Mouse (Mus musculus) gastrocnemius, postnatal 25 days (tissue): ENCODE results near the gene Fam92b. TPM values are rescaled to one million over a fixed set of nuclear protein-coding genes. Genes with fewer than 3 reads are reported as not detected.

Experiments used
- DNase-seq: peaks from one replicate; pipeline ENCODE4 v3.0.0; 2022
- long read RNA-seq, 2 experiments: library from polyadenylated mRNA; stranded (forward); transcript quantifications; one replicate each; pipeline ENCODE4 v2.0.0; 2021
- total RNA-seq, 2 experiments: library from RNA; stranded (reverse); gene quantifications; 1 replicate in 1 of 2; 2 replicates in 1 of 2; pipeline ENCODE4 v1.2.3; 2021

The Fam92b gene
- not detected for total RNA-seq
- long read RNA-seq, experiment 1: 0 reads
- long read RNA-seq, experiment 2: 0 reads

GRCm38 (mm10) chr8:120177318-120178123, at the start of gene Fam92b:
Gene Fam92b (minus strand): TSS chr8:120177466.
- peak; percentile 52 for DNase-seq

- DNase-seq: no peak
Observed at GRCm38 (mm10) chr8:120225421-120226151, 48.3 kb upstream of the Fam92b start.

- DNase-seq: no peak
Observed at GRCm38 (mm10) chr8:120224521-120225420, 47.5 kb upstream of the Fam92b start.

DNA sequence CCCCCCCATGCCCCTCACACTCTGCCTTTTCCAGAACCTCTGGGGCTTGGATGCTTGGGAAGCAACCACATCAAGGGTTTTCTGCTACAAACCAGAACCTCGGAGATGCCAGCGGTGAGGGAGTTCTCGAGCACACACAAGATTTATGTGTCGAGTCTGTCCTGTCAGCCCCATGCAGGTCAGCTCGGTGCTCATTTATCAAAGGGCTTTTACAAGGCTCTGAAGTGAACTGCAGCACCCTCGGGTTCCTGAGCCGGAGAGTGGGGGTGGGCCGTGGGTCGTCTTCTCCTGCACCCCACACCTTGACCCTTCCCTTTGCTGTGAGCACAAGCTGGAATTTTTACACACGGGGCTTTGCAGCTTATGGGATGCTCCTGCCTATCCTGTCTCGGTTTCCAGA, 45.3 kb upstream of the Fam92b start:
- no peak for DNase-seq

DNA sequence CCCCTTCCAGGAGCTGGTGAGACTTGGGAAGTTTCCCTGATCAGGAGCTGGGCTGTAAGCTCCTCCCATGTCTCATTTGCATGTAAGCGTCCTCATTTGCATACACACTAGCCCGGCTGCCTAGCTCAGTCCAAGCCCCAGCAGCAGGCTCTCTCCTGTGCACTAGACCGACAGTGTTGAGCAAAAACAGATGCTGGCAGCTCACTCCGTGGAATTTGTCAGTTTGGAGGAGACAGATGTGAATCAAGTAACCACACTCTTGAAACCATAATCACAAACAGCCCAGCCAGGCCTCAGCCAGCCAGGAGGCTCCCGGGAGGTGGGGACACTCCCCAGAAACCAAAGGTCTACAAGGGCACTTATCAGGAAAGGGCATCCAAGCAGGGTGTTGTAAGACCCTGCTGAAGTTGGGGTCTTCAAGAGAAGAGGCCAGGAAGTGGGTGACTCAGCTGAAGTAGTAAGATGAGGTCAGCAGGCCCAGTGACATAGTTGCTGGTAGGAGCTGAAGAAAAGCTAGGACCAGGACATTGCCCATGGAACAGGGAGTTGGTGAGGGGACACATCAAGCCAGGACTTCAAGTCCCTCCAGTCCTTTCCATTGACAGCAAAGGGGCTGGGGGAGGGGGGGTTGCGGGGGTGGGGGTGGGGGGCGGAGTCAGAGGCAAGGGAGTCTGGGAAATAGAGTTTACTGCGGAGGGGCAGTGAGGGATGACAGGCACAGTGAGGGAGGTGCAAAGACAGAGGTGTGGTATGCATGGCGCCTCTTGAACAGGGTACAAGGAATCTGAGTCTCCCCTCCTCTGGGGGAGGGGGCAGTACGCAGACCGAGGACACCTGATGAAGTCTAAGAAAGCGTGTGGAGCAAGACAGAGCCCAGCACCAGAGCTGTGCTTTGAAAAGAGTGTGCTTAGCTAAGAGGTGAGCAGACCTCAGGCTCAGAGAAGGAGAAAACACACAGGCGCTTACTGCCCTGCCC, 39.9 kb upstream of the Fam92b start:
- peak; percentile 63 for DNase-seq

GRCm38 (mm10) chr8:120215416-120216141, 38.3 kb upstream of the Fam92b start:
- DNase-seq: peak; percentile 74

DNA sequence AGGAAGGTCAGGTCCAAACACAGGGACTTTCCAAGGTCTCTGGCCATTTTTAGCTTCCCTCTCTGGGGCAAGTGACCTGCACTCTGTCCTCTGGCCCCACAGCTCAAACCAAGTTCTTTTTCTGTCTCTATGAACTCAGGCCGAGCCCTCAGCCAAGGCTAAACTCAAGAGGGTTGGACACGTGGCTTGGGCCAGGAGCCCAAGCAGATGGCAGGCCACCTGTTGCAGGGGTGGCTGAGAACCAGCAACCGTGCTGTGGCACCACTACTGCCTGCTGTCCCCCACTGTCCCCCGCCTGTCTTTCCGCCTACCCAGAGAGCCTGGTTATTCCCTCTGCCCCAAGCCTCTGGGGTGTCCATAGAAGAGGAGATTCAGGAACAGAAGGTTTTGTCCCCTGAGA, 36.7 kb upstream of the Fam92b start:
- DNase-seq: peak; percentile 88

GRCm38 (mm10) chr8:120213229-120213628, 36.0 kb upstream of the Fam92b start:
- no peak for DNase-seq

DNA sequence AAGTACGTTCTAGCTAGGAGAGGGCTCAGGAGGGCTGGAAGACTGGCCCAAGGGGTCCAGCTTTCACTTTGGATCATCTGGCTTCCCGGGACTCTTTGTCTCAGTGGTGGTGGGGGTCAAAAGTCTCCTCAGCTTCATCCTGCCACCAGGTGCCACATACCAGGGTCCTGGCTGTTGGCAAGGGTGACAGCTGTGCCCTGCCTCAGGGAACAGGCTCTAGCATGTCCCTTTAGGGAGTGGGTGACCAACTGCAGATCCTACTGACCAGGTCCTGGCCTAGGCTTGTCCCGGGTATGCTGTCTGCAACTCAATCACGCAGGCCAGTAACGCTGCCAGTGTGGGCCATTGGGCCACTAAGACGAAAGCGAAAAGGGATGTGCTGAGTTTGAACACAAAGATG, 35.3 kb upstream of the Fam92b start:
- DNase-seq: no peak

DNA sequence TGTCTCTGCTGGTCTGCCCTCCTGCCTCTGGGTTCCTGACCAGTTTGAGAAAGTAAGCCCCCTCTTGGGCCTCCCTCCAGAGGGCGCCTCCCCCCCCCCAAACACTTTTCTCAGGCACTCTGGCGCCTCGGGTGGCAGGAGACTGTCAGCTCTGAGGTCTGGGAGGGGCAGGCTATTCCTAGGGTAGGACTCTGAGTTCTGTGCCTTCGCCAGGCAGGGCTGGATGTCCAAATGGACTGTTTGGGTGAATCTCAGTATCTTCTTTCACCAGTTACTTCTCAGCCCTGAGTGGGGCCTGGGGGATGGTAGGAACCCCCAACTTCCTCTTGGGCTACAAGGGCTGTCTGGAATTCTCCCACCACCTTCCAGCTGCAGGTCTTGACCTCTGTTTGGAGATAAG, 34.1 kb upstream of the Fam92b start:
- peak; percentile 71 for DNase-seq

DNA sequence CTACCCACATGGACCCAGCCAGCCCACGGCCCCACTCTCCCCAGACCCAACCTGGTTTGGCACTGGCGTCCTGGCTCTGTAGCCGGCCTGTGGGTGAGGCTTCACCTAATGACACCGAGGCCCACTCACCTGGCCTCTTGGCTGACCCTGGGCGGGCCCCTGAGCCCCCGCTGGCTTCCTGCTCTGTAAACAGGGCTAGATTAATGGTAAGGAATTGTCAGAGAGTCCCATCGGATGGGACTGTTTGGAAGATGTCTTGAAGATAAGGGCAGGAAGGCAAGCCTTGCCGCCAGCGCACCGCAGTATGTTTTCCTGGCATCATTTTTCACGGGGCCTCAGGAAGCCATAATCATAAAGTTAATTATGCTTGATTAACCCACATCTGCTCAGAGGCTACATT, 30.8 kb upstream of the Fam92b start:
- DNase-seq: no peak

DNA sequence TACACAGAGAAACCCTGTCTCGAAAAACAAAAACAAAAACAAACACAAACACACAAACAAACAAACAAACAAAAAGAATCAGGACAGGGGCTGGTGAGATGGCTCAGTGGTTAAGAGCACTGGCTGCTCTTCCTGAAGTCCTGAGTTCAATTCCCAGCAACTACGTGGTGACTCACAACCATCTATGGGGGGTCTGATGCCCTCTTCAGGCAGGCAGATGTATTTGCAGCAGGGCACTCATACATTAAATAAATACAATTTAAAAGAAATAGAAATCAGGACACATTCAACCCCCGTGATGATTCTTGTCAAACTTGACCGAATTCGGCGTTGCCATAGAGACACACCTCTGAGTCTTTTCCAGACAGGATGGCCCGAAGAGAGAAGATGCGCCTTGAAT, 30.1 kb upstream of the Fam92b start:
- DNase-seq: no peak

GRCm38 (mm10) chr8:120205916-120206315, 28.6 kb upstream of the Fam92b start:
- no peak for DNase-seq

DNA sequence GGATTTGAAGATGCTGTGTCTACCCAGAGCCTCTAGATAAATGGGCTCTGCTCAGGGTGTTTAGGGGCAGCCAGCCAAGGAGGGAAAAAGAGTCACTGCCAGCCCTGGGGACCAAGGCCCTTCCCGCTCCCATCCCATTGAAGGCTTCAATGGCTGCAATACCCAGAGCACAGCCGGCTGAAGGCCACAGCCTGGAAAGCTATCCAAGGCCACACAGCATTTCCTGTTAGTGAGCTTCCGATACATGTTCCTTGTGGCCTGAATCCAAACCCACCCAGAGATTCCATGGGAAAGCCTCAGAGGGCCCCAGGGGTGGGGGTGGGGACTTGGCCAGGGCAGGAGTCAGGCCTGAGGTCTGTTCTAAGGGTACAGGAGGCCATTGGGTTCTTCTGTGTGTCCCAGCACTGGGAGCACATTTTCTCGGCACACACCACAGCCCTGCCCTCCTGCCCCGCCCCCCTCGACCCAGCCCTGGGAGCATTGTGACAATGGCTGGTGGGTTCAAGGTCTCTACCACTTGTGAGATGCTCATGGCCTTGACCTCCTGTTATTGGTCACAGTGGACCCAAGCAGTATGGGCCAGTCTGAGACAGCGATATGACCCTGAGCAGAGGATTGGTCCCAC, 27.6 kb upstream of the Fam92b start:
- DNase-seq: peak; percentile 66

DNA sequence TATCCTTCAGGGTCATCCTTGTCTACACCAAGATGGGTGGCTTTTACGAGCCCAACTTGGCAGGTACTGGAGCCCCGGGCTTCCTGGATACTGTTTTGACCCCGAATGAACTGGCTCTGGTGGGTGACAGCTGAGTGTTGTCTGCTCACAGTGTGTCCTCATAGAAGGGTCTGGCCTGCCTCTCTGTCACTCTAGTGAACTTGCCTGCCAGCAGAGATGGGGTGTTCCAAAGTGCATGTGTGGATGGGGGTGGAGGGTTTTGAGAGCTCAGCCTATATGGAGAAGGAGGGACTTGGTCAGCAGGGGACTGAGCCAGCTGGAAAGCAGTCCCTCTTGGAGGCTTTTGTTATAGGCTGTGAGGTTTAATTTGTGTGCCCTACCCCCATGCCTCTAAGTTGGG, 25.3 kb upstream of the Fam92b start:
- no peak for DNase-seq

DNA sequence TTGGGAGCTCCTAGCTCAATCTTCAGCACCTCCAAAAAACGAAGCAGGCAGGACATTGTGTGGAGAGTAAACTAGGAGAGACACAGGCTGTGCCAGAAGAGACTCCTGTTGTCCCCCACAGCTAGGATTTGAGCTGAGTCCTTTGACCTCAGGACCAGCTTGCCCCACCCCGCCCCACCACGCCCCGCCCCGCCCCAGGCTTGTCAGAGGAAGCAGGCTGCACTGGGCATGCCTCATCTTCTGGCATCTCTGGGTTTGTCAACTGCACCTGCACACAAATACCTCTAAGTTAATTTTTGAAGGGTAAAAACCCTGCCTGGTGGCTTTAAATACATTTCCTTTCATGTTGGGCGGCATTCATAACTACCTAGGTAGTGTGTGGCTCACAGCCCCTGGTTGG, 24.1 kb upstream of the Fam92b start:
- DNase-seq: no peak

DNA sequence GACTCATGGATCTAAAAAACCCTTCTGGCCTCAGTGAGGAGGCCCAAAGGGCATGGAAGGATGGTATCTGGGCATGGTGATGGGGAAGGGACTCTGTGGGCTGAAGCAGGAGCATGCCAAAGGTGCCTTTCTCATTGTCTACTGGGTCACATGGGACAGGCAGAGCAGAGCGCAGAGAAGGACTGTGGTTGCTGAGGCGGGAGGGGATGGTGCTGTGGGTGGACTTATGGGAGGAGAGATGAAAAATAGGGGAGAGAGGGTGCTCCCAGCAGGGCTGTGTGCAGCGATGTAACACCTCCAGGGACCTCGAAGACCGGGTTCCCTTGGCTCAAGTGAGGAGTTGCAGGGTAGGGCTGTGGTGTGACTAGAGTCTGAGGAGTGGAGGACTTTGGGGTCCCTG, 14.9 kb upstream of the Fam92b start:
- no peak for DNase-seq

DNA sequence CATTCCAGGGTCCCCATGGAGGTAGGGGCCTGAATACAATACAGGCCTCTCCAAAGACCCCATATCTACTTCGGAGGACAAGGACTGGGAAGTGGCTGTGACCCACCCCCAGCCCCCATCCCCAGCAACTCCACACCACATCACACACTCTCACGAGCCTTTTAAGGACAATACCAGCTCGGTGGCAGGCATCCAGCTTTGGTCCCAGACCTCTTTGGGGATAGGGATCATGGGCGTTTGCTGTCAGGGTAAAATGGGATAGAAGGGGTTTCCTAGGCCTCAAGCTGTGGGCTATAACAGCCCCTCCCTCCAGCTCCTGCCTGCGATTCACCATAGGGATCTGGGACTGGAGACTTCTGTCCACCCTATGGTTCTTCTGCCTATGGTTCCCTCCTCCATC, 14.4 kb upstream of the Fam92b start:
- no peak for DNase-seq

GRCm38 (mm10) chr8:120190810-120191413, 13.6 kb upstream of the Fam92b start:
- DNase-seq: peak; percentile 97
